Mouse (Mus musculus): ENCODE data around the gene Nek3. TPM values are rescaled to one million over a fixed set of nuclear protein-coding genes. Genes with fewer than 3 reads are reported as not detected.
A peak's percentile ranks its signal among the peaks of the same experiment; 100 is the strongest.
"Not testable (repeated sequence)": the region's sequence is repeated elsewhere in the genome, so short reads cannot be mapped to it uniquely, and the experiment has no call there.

Gene Nek3
- total RNA-seq, 1 experiment from 2014 or later = 7.8 TPM

- DNase-seq = no peak
These were observed 22.3 kb downstream of the Nek3 start for GRCm38 (mm10) chr8:22143764-22144491.

GRCm38 (mm10) chr8:22142592-22142991 lies 23.6 kb downstream of the Nek3 start:
- DNase-seq = no peak

GRCm38 (mm10) chr8:22141836-22142385 lies 24.3 kb downstream of the Nek3 start:
- peak; percentile 31 for DNase-seq

- DNase-seq = not testable (repeated sequence)
These were observed 29.8 kb downstream of the Nek3 start for GRCm38 (mm10) chr8:22136462-22136861.

- DNase-seq = peak; percentile 18
These were observed 31.5 kb downstream of the Nek3 start for GRCm38 (mm10) chr8:22134750-22135135.

- DNase-seq = no peak
These were observed 32.0 kb downstream of the Nek3 start for GRCm38 (mm10) chr8:22134078-22134749.

- no peak for DNase-seq
These were observed 34.2 kb downstream of the Nek3 start for GRCm38 (mm10) chr8:22132062-22132461.

GRCm38 (mm10) chr8:22124220-22125152 lies 41.7 kb downstream of the Nek3 start, which contains the start of gene Nek5:
TSS of gene Nek5 (minus strand) at chr8:22125053.
- peak; percentile 56 for DNase-seq

- DNase-seq = no peak
These were observed 59.2 kb downstream of the Nek3 start for GRCm38 (mm10) chr8:22107020-22107419.

GRCm38 (mm10) chr8:22091568-22091967 lies 74.7 kb downstream of the Nek3 start:
- peak; percentile 8 for DNase-seq

GRCm38 (mm10) chr8:22089226-22089625 lies 77.0 kb downstream of the Nek3 start:
- DNase-seq = no peak

GRCm38 (mm10) chr8:22079313-22080007 lies 86.8 kb downstream of the Nek3 start:
- DNase-seq = no peak

Other genes starting within 250 kb of the Nek3 start
- gene Defb15, start 233.7 kb downstream of the Nek3 start, total RNA-seq (2021) = not detected in 2 replicates
- gene Defb35, start 228.1 kb downstream of the Nek3 start, total RNA-seq (2021) = not detected in 2 replicates
- not detected in 2 replicates for gene Defb13, start 219.7 kb downstream of the Nek3 start, total RNA-seq (2021)
- gene Fam90a1a, start 207.7 kb downstream of the Nek3 start, total RNA-seq (2021) = not detected in 2 replicates
- gene Ccdc70, start 196.7 kb downstream of the Nek3 start, total RNA-seq (2021) = not detected in 2 replicates
- 1.3 and 1.5 TPM in 2 replicates for gene Atp7b, start 106.1 kb downstream of the Nek3 start, total RNA-seq (2021)
- gene Alg11, start 105.7 kb downstream of the Nek3 start, total RNA-seq (2021) = 32.2 and 36.3 TPM in 2 replicates
- gene Nek5, start 41.4 kb downstream of the Nek3 start, total RNA-seq (2021) = 3.7 and 4.8 TPM in 2 replicates
- 7.6 and 10.7 TPM in 2 replicates for gene Ckap2, start 19.4 kb upstream of the Nek3 start, total RNA-seq (2021)
- 35.5 and 40.7 TPM in 2 replicates for gene Vps36, start 26.4 kb upstream of the Nek3 start, total RNA-seq (2021)
- gene Thsd1, start 60.9 kb upstream of the Nek3 start, total RNA-seq (2021) = 3.7 and 4.3 TPM in 2 replicates
- gene Tpte, start 117.0 kb upstream of the Nek3 start, total RNA-seq (2021) = not detected in 2 replicates
- gene Slc25a15, start 232.2 kb upstream of the Nek3 start, total RNA-seq (2021) = 16.7 and 18.3 TPM in 2 replicates
- 33.6 and 38.0 TPM in 2 replicates for gene Mrps31, start 244.9 kb upstream of the Nek3 start, total RNA-seq (2021)

Data from adrenal gland, postnatal 25 days (tissue).